Mouse (Mus musculus): ENCODE measurements around the gene Slc26a9.

DNA sequence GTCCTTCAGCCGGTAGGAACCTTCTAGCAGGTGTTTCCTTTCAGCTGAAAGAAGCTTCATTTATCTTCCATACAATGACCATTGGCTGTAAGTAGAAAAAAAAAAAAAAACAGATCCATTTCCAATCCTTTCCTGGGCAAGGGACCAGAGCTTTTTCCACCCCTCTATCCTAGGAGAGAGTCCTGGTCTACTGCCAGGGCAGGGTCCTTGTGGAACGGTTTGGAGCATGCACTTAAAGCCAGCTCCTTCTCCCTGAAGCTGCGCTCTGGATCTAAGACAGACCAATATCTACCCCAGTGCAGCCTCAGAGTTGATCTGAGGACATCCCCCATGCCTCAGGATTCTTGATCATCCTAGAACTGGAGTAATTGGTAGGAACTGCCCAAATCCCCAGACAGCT lies 21.8 kb upstream of the Slc26a9 start:
- TF ChIP-seq FLI1 (IDR thresholded peaks at IDR 0.05; ENCODE audit: low read length) (no peak), GATA1 (IDR thresholded peaks at IDR 0.05; ENCODE audit: borderline replicate concordance, low read length) (no peak)

Data from megakaryocyte, embryonic 14.5 days (primary cell).